Mouse (Mus musculus): ENCODE results near the gene Slc4a3. TPM values are rescaled to one million over a fixed set of nuclear protein-coding genes. Genes with fewer than 3 reads are reported as not detected.

Gene Slc4a3
- polyA plus RNA-seq, 1 experiment, result 1.9 TPM

- Histone ChIP-seq H3K4me3 (replicated peaks) (no peak overlapping the region), H3K27me3 (replicated peaks) (peaks cover 36% of the 10 kb centered on the region), H3K36me3 (replicated peaks; ENCODE audit: low read length) (no peaks in the 10 kb centered on the region), H3K9me3 (no peaks in the 10 kb centered on the region), H3K4me1 (no peaks in the 10 kb centered on the region)
- TF ChIP-seq FLI1 (IDR thresholded peaks at IDR 0.05; ENCODE audit: low read length), result no peak
- TF ChIP-seq GATA1 (IDR thresholded peaks at IDR 0.05; ENCODE audit: borderline replicate concordance, low read length), result no peak
These were observed 43.9 kb downstream of the Slc4a3 start for GRCm38 (mm10) chr1:75589983-75590382.

- Histone ChIP-seq H3K9me3 (no peaks in the 10 kb centered on the region), H3K27me3 (replicated peaks) (peaks cover 33% of the 10 kb centered on the region), H3K36me3 (replicated peaks; ENCODE audit: low read length) (no peaks in the 10 kb centered on the region), H3K4me3 (replicated peaks) (no peak overlapping the region), H3K4me1 (no peaks in the 10 kb centered on the region)
- no peak for TF ChIP-seq FLI1 (IDR thresholded peaks at IDR 0.05; ENCODE audit: low read length)
- TF ChIP-seq GATA1 (IDR thresholded peaks at IDR 0.05; ENCODE audit: borderline replicate concordance, low read length), result no peak
These were observed 47.9 kb downstream of the Slc4a3 start for GRCm38 (mm10) chr1:75593956-75594355.

GRCm38 (mm10) chr1:75594836-75595235 is 48.8 kb downstream of the Slc4a3 start:
- Histone ChIP-seq H3K4me3 (replicated peaks) (no peak overlapping the region), H3K36me3 (replicated peaks; ENCODE audit: low read length) (no peaks in the 10 kb centered on the region), H3K9me3 (no peaks in the 10 kb centered on the region), H3K4me1 (no peaks in the 10 kb centered on the region), H3K27me3 (replicated peaks) (peaks cover 28% of the 10 kb centered on the region)
- no peak for TF ChIP-seq FLI1 (IDR thresholded peaks at IDR 0.05; ENCODE audit: low read length)
- TF ChIP-seq GATA1 (IDR thresholded peaks at IDR 0.05; ENCODE audit: borderline replicate concordance, low read length), result no peak

GRCm38 (mm10) chr1:75595930-75596329 is 49.9 kb downstream of the Slc4a3 start:
- Histone ChIP-seq H3K4me3 (replicated peaks) (no peak overlapping the region), H3K9me3 (no peaks in the 10 kb centered on the region), H3K27me3 (replicated peaks) (peaks cover 32% of the 10 kb centered on the region), H3K4me1 (no peaks in the 10 kb centered on the region), H3K36me3 (replicated peaks; ENCODE audit: low read length) (no peaks in the 10 kb centered on the region)
- TF ChIP-seq FLI1 (IDR thresholded peaks at IDR 0.05; ENCODE audit: low read length), result no peak
- no peak for TF ChIP-seq GATA1 (IDR thresholded peaks at IDR 0.05; ENCODE audit: borderline replicate concordance, low read length)

GRCm38 (mm10) chr1:75596906-75597305 is 50.8 kb downstream of the Slc4a3 start:
- H3K27me3 ChIP-seq (replicated peaks), result peaks cover 32% of the 10 kb centered on the region
- no peaks in the 10 kb centered on the region for H3K4me1 ChIP-seq
- TF ChIP-seq GATA1 (IDR thresholded peaks at IDR 0.05; ENCODE audit: borderline replicate concordance, low read length) (no peak), FLI1 (IDR thresholded peaks at IDR 0.05; ENCODE audit: low read length) (no peak)
- no peaks in the 10 kb centered on the region for H3K36me3 ChIP-seq (replicated peaks; ENCODE audit: low read length)
- no peak overlapping the region for H3K4me3 ChIP-seq (replicated peaks)
- no peaks in the 10 kb centered on the region for H3K9me3 ChIP-seq

GRCm38 (mm10) chr1:75597622-75598021 is 51.6 kb downstream of the Slc4a3 start:
- Histone ChIP-seq H3K36me3 (replicated peaks; ENCODE audit: low read length) (no peaks in the 10 kb centered on the region), H3K4me1 (no peaks in the 10 kb centered on the region), H3K4me3 (replicated peaks) (no peak overlapping the region), H3K27me3 (replicated peaks) (peaks cover 29% of the 10 kb centered on the region), H3K9me3 (no peaks in the 10 kb centered on the region)
- no peak for TF ChIP-seq GATA1 (IDR thresholded peaks at IDR 0.05; ENCODE audit: borderline replicate concordance, low read length)
- TF ChIP-seq FLI1 (IDR thresholded peaks at IDR 0.05; ENCODE audit: low read length), result no peak

- H3K9me3 ChIP-seq, result no peaks in the 10 kb centered on the region
- H3K36me3 ChIP-seq (replicated peaks; ENCODE audit: low read length), result no peaks in the 10 kb centered on the region
- no peaks in the 10 kb centered on the region for H3K4me1 ChIP-seq
- no peak overlapping the region for H3K4me3 ChIP-seq (replicated peaks)
- TF ChIP-seq GATA1 (IDR thresholded peaks at IDR 0.05; ENCODE audit: borderline replicate concordance, low read length), result no peak
- no peak for TF ChIP-seq FLI1 (IDR thresholded peaks at IDR 0.05; ENCODE audit: low read length)
- peaks cover 17% of the 10 kb centered on the region for H3K27me3 ChIP-seq (replicated peaks)
These were observed 55.7 kb downstream of the Slc4a3 start for GRCm38 (mm10) chr1:75601738-75602137.

GRCm38 (mm10) chr1:75603584-75603983 is 57.5 kb downstream of the Slc4a3 start:
- Histone ChIP-seq H3K4me1 (no peaks in the 10 kb centered on the region), H3K4me3 (replicated peaks) (no peak overlapping the region), H3K27me3 (replicated peaks) (peaks cover 17% of the 10 kb centered on the region), H3K9me3 (no peaks in the 10 kb centered on the region), H3K36me3 (replicated peaks; ENCODE audit: low read length) (no peaks in the 10 kb centered on the region)
- TF ChIP-seq FLI1 (IDR thresholded peaks at IDR 0.05; ENCODE audit: low read length), result no peak
- TF ChIP-seq GATA1 (IDR thresholded peaks at IDR 0.05; ENCODE audit: borderline replicate concordance, low read length), result no peak

- Histone ChIP-seq H3K36me3 (replicated peaks; ENCODE audit: low read length) (no peaks in the 10 kb centered on the region), H3K4me1 (no peaks in the 10 kb centered on the region), H3K9me3 (peaks cover 1% of the 10 kb centered on the region; the same call in 1 of the 2 replicates), H3K4me3 (replicated peaks) (no peak overlapping the region), H3K27me3 (replicated peaks) (peaks cover 6% of the 10 kb centered on the region)
- no peak for TF ChIP-seq FLI1 (IDR thresholded peaks at IDR 0.05; ENCODE audit: low read length)
- TF ChIP-seq GATA1 (IDR thresholded peaks at IDR 0.05; ENCODE audit: borderline replicate concordance, low read length), result no peak
These were observed 62.2 kb downstream of the Slc4a3 start for GRCm38 (mm10) chr1:75608225-75608624.

- H3K4me1 ChIP-seq, result no peaks in the 10 kb centered on the region
- peaks cover 5% of the 10 kb centered on the region; the same call in 1 of the 2 replicates for H3K9me3 ChIP-seq
- H3K27me3 ChIP-seq (replicated peaks), result peaks cover 2% of the 10 kb centered on the region
- no peak overlapping the region for H3K4me3 ChIP-seq (replicated peaks)
- TF ChIP-seq FLI1 (IDR thresholded peaks at IDR 0.05; ENCODE audit: low read length) (no peak), GATA1 (IDR thresholded peaks at IDR 0.05; ENCODE audit: borderline replicate concordance, low read length) (no peak)
- no peaks in the 10 kb centered on the region for H3K36me3 ChIP-seq (replicated peaks; ENCODE audit: low read length)
These were observed 62.7 kb downstream of the Slc4a3 start for GRCm38 (mm10) chr1:75608625-75609263.
